Mouse (Mus musculus) lung, postnatal 36 days (tissue): ENCODE data around the gene Inf2.

Experiments
- DNase-seq: peaks from one replicate; pipeline ENCODE4 v3.0.0; 2022; ENCODE audit warnings: mixed read lengths

Inf2 gene

GRCm38 (mm10) chr12:112661851-112662250 lies 73.3 kb downstream of the Inf2 start:
- DNase-seq = no peak

- no peak for DNase-seq
These were observed 74.7 kb downstream of the Inf2 start for GRCm38 (mm10) chr12:112663303-112663702.

- DNase-seq = no peak
These were observed 75.1 kb downstream of the Inf2 start for GRCm38 (mm10) chr12:112663716-112664115.

GRCm38 (mm10) chr12:112664124-112664523 lies 75.5 kb downstream of the Inf2 start:
- no peak for DNase-seq

GRCm38 (mm10) chr12:112664656-112665055 lies 76.1 kb downstream of the Inf2 start:
- DNase-seq = no peak
